Comparison of ENCODE assay signal across 11 mouse cellular contexts in the genomic region with DNA sequence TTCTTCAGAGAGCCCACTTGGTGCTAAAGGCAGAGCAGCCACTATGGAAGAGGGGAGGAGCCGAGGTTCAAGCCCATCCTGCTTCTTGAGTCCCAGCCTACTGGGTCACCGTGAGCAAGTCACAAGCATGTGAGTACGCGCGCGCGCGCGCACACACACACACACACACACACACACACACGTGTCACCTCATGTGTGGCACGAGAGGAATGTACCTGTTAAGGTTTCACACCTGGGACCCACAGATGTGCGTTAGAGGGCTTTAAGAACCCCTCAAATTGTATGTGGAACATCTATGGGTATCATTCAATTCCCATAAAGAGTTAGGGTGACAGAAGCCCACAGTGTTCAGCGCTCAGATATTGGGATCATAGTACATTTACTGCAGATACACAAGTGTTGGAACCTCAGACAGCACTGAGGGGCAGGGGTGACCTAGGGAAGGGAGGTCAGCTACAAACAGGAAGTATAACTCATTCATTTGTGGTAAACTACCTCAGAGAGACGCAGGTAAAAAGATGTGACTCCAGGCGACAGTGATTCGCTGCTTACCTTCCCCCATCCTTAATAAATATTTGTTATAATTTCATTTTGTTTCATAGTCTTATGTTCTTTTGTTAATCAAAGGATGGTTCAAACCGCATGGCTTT. TPM values are rescaled to one million over a fixed set of nuclear protein-coding genes. Genes with fewer than 3 reads are reported as not detected.
DNase-seq lines count a peak whose midpoint lies in the region; ATAC-seq lines count a peak whose summit lies in the region.
"Had no signal": no experiment of that assay in that cellular context is flagged by ENCODE, and none has a peak within 500 bp of the region (broad histone marks: within the 10 kb centered on the region; RNA-seq: fewer than 3 reads in every experiment).

No protein-coding gene starts in this region.

- 56% methylated on average over 17 of the region's 17 CpGs for WGBS in heart, embryonic 15.5 days
- 66% methylated on average over 17 of the region's 17 CpGs for WGBS in hindbrain, embryonic 16.5 days
- 76% methylated on average over 17 of the region's 17 CpGs for WGBS in forebrain, embryonic 13.5 days
- 68% methylated on average over 17 of the region's 17 CpGs for WGBS in forebrain, embryonic 11.5 days

- peak overlapping the region; percentile 43 for H3K4me2 ChIP-seq in heart, embryonic 15.5 days
- no peak overlapping the region for H3K4me2 ChIP-seq in hindbrain, embryonic 16.5 days (ENCODE audit: low read length)
- no peak overlapping the region for H3K4me2 ChIP-seq in forebrain, embryonic 13.5 days
- no peak overlapping the region for H3K4me2 ChIP-seq in forebrain, embryonic 11.5 days (ENCODE audit: low read depth, low read length, severe bottlenecking)

- H3K4me3 ChIP-seq in heart, embryonic 15.5 days, result peak overlapping the region; percentile 13; the same call in 1 of the 2 replicates
- no peak overlapping the region for H3K4me3 ChIP-seq in hindbrain, embryonic 16.5 days (ENCODE audit: low read length)
- H3K4me3 ChIP-seq in forebrain, embryonic 13.5 days, result no peak overlapping the region
- H3K4me3 ChIP-seq in forebrain, embryonic 11.5 days (ENCODE audit: low read depth, low read length), result no peak overlapping the region
- H3K4me3 ChIP-seq: limb, embryonic 15.5 days had no signal

- peak overlapping the region; percentile 58; the same call in 1 of the 2 replicates for H3K27ac ChIP-seq in heart, embryonic 15.5 days
- no peak overlapping the region for H3K27ac ChIP-seq in hindbrain, embryonic 16.5 days (ENCODE audit: low read depth, low read length)
- no peak overlapping the region for H3K27ac ChIP-seq in forebrain, embryonic 13.5 days
- H3K27ac ChIP-seq in forebrain, embryonic 11.5 days (ENCODE audit: low read depth, low read length), result no peak overlapping the region
- H3K27ac ChIP-seq: hindbrain, postnatal 0 days; limb, embryonic 15.5 days had no signal

- H3K9ac ChIP-seq in heart, embryonic 15.5 days, result no peak overlapping the region
- H3K9ac ChIP-seq in hindbrain, embryonic 16.5 days (ENCODE audit: low read depth, low read length), result no peak overlapping the region
- H3K9ac ChIP-seq in forebrain, embryonic 13.5 days, result no peak overlapping the region
- no peak overlapping the region for H3K9ac ChIP-seq in forebrain, embryonic 11.5 days (ENCODE audit: low read length)
- H3K9ac ChIP-seq: limb, embryonic 15.5 days had no signal

- peaks cover 46% of the 10 kb centered on the region for H3K4me1 ChIP-seq in heart, embryonic 15.5 days (replicated peaks)
- peaks cover 13% of the 10 kb centered on the region for H3K4me1 ChIP-seq in hindbrain, embryonic 16.5 days (ENCODE audit: control insufficient read depth, insufficient read depth, low read depth, low read length)
- peaks cover 26% of the 10 kb centered on the region for H3K4me1 ChIP-seq in forebrain, embryonic 13.5 days
- no peaks in the 10 kb centered on the region; the same call in 1 of the 2 replicates for H3K4me1 ChIP-seq in forebrain, embryonic 11.5 days (replicated peaks; ENCODE audit: control insufficient read depth, insufficient read depth, low read length)

- no peak for DNase-seq in heart, adult 11 months
- peak; percentile 46 to 62 for DNase-seq in CD8-positive naive resting alpha-beta T cell, adult 2 months (ENCODE audit: low read depth in 2 of 2, low spot score in 2 of 2)
- DNase-seq in forebrain, embryonic 11.5 days (ENCODE audit: low spot score), result no peak
- DNase-seq: cerebellum, adult 2 months had no signal

- H3K27me3 ChIP-seq in heart, embryonic 15.5 days, result no peaks in the 10 kb centered on the region
- no peaks in the 10 kb centered on the region for H3K27me3 ChIP-seq in hindbrain, embryonic 16.5 days (replicated peaks; ENCODE audit: control insufficient read depth, insufficient read depth, low read length)
- H3K27me3 ChIP-seq in forebrain, embryonic 13.5 days, result 0 out of 2 replicates have a peak, but pooled peaks cover 5% of the 10 kb centered on the region
- H3K27me3 ChIP-seq in forebrain, embryonic 11.5 days (ENCODE audit: control insufficient read depth, insufficient read depth, low read length), result no peaks in the 10 kb centered on the region; the same call in 1 of the 2 replicates
- H3K27me3 ChIP-seq: limb, embryonic 15.5 days had no signal

- no peak for ATAC-seq in heart, embryonic 15.5 days (replicated peaks; ENCODE audit: insufficient number of reproducible peaks, insufficient read depth, low FRiP score, low read depth)
- peak; percentile 16 for ATAC-seq in inflammation-experienced regulatory T-cells, adult 6 months
- ATAC-seq in neutrophil, adult 5-6 weeks (ENCODE audit: extremely low read depth, insufficient number of reproducible peaks, low FRiP score, poor library complexity, severe bottlenecking), result peak; percentile 21
- no peak for ATAC-seq in hindbrain, embryonic 16.5 days
- no peak for ATAC-seq in forebrain, embryonic 13.5 days
- ATAC-seq in forebrain, embryonic 11.5 days (replicated peaks; ENCODE audit: low FRiP score), result no peak
- ATAC-seq: hindbrain, postnatal 0 days had no signal

- no peaks in the 10 kb centered on the region for H3K9me3 ChIP-seq in heart, embryonic 15.5 days (replicated peaks)
- H3K9me3 ChIP-seq in hindbrain, embryonic 16.5 days (ENCODE audit: control insufficient read depth, low read length), result no peaks in the 10 kb centered on the region
- no peaks in the 10 kb centered on the region for H3K9me3 ChIP-seq in forebrain, embryonic 13.5 days (replicated peaks)
- no peaks in the 10 kb centered on the region for H3K9me3 ChIP-seq in forebrain, embryonic 11.5 days (ENCODE audit: control insufficient read depth, low read length)
- H3K9me3 ChIP-seq: limb, embryonic 15.5 days had no signal

- H3K36me3 ChIP-seq in heart, embryonic 15.5 days, result no peaks in the 10 kb centered on the region
- no peaks in the 10 kb centered on the region for H3K36me3 ChIP-seq in hindbrain, embryonic 16.5 days (ENCODE audit: control insufficient read depth, insufficient read depth, low read length)
- H3K36me3 ChIP-seq in forebrain, embryonic 13.5 days (ENCODE audit: poor library complexity, severe bottlenecking), result no peaks in the 10 kb centered on the region
- no peaks in the 10 kb centered on the region for H3K36me3 ChIP-seq in forebrain, embryonic 11.5 days (ENCODE audit: control insufficient read depth, insufficient read depth, low read length)
- H3K36me3 ChIP-seq: limb, embryonic 15.5 days had no signal

RNA-seq across cellular contexts. Expression of a gene that starts 33.6 kb away (rescaled TPM):
- 25.7 and 28.8 TPM in 2 replicates for polyA plus RNA-seq in heart, embryonic 15.5 days (2015; fragmentation: Nextera tagmentation; extraction: Ambion mirVana)
- polyA plus RNA-seq in inflammation-experienced regulatory T-cells, adult 6 months (2017; shearing (Covaris generic)), result 10 to 100 TPM; 30.1 to 38.6 (median 34.9) TPM
- 41.6 and 45.5 TPM in 2 replicates for total RNA-seq in neutrophil, adult 5-6 weeks (2017)
- polyA plus RNA-seq in hindbrain, embryonic 16.5 days (2015; fragmentation: Nextera tagmentation; extraction: Ambion mirVana), result 26.9 and 29.8 TPM in 2 replicates
- polyA plus RNA-seq in forebrain, embryonic 13.5 days (2015; fragmentation: Nextera tagmentation; extraction: Ambion mirVana), result 48.7 and 50.9 TPM in 2 replicates
- polyA plus RNA-seq in forebrain, embryonic 11.5 days (2014; fragmentation: Nextera tagmentation; extraction: Ambion mirVana), result 53.6 and 57.6 TPM in 2 replicates

RNA-seq across cellular contexts. Expression of a gene that starts 52.4 kb away (rescaled TPM):
- 2.5 TPM in 1 of 2 replicates, not detected in the other for polyA plus RNA-seq in heart, embryonic 15.5 days (2015; fragmentation: Nextera tagmentation; extraction: Ambion mirVana)
- polyA plus RNA-seq in inflammation-experienced regulatory T-cells, adult 6 months (2017; shearing (Covaris generic)), result not detected
- total RNA-seq in neutrophil, adult 5-6 weeks (2017), result not detected in 2 replicates
- not detected in 2 replicates for polyA plus RNA-seq in hindbrain, embryonic 16.5 days (2015; fragmentation: Nextera tagmentation; extraction: Ambion mirVana)
- polyA plus RNA-seq in forebrain, embryonic 13.5 days (2015; fragmentation: Nextera tagmentation; extraction: Ambion mirVana), result not detected in 2 replicates
- polyA plus RNA-seq in forebrain, embryonic 11.5 days (2014; fragmentation: Nextera tagmentation; extraction: Ambion mirVana), result not detected in 2 replicates
- total RNA-seq: hindbrain, postnatal 0 days had no signal
- polyA plus RNA-seq: cerebellum, adult 2 months; hindbrain, postnatal 0 days; limb, embryonic 15.5 days had no signal

Comparison
In these comparisons a context has a peak if more than half of its experiments do, and no peak if none do; other contexts are left out.
1. ATAC-seq: peak in inflammation-experienced regulatory T-cells, adult 6 months (single experiment) and neutrophil, adult 5-6 weeks (single experiment); none in heart, embryonic 15.5 days (single experiment), hindbrain, embryonic 16.5 days (single experiment), forebrain, embryonic 13.5 days (single experiment) and forebrain, embryonic 11.5 days (single experiment).
2. DNase-seq: peak in CD8-positive naive resting alpha-beta T cell, adult 2 months (2 of 2); none in heart, adult 11 months (single experiment) and forebrain, embryonic 11.5 days (single experiment).